Mouse (Mus musculus): ENCODE results near the gene Ces1a. TPM values are rescaled to one million over a fixed set of nuclear protein-coding genes. Genes with fewer than 3 reads are reported as not detected.

Ces1a gene
- polyA plus RNA-seq, 1 experiment = 0.01 TPM

GRCm38 (mm10) chr8:93075251-93075650 lies 27.3 kb upstream of the Ces1a start:
- no peak overlapping the region for H3ac ChIP-seq (ENCODE audit: control insufficient read depth, insufficient read length, low read depth)
- H3K27me3 ChIP-seq (ENCODE audit: control insufficient read depth, insufficient read depth, insufficient read length) = no peaks in the 10 kb centered on the region
- H3K79me3 ChIP-seq (ENCODE audit: low read depth) = no peaks in the 10 kb centered on the region
- no peak overlapping the region for H3K4me3 ChIP-seq (ENCODE audit: insufficient read depth, poor library complexity, severe bottlenecking)
- TF ChIP-seq MAX (IDR thresholded peaks at IDR 0.05) (no peak), MYOD1 (IDR thresholded peaks at IDR 0.05; ENCODE audit: control insufficient read depth, insufficient read length, low read depth) (no peak), FOSL1 (IDR thresholded peaks at IDR 0.05; ENCODE audit: insufficient read depth, low read length, poor library complexity, severe bottlenecking) (no peak), USF1 (IDR thresholded peaks at IDR 0.05; ENCODE audit: low read depth) (no peak), MYOG (IDR thresholded peaks at IDR 0.05; ENCODE audit: control insufficient read depth, extremely low read depth, insufficient read length) (no peak)
- H3K79me2 ChIP-seq (ENCODE audit: control insufficient read depth, insufficient read depth) = no peaks in the 10 kb centered on the region
- no peaks in the 10 kb centered on the region for H3K36me3 ChIP-seq (ENCODE audit: control insufficient read depth, insufficient read depth)

- TF ChIP-seq CTCF (IDR thresholded peaks at IDR 0.05; ENCODE audit: control insufficient read depth, insufficient read depth, insufficient read length) (no peak), CEBPB (IDR thresholded peaks at IDR 0.05; ENCODE audit: low read depth) (no peak), MYOG (IDR thresholded peaks at IDR 0.05; ENCODE audit: control insufficient read depth, extremely low read depth, insufficient read length) (no peak), USF1 (IDR thresholded peaks at IDR 0.05; ENCODE audit: low read depth) (no peak), MAX (IDR thresholded peaks at IDR 0.05) (no peak), MYOD1 (IDR thresholded peaks at IDR 0.05; ENCODE audit: control insufficient read depth, insufficient read length, low read depth) (no peak), FOSL1 (IDR thresholded peaks at IDR 0.05; ENCODE audit: insufficient read depth, low read length, poor library complexity, severe bottlenecking) (no peak)
- no peaks in the 10 kb centered on the region for H3K79me2 ChIP-seq (ENCODE audit: control insufficient read depth, insufficient read depth)
Observed at GRCm38 (mm10) chr8:93063416-93064117, 15.6 kb upstream of the Ces1a start.

GRCm38 (mm10) chr8:93059185-93059584 lies 11.2 kb upstream of the Ces1a start:
- H3K79me3 ChIP-seq (ENCODE audit: low read depth) = no peaks in the 10 kb centered on the region
- H3K36me3 ChIP-seq (ENCODE audit: control insufficient read depth, insufficient read depth) = no peaks in the 10 kb centered on the region
- H3ac ChIP-seq (ENCODE audit: control insufficient read depth, insufficient read length, low read depth) = no peak overlapping the region
- no peak overlapping the region for H3K4me3 ChIP-seq (ENCODE audit: insufficient read depth, poor library complexity, severe bottlenecking)
- TF ChIP-seq CEBPB (IDR thresholded peaks at IDR 0.05; ENCODE audit: low read depth) (no peak), MAX (IDR thresholded peaks at IDR 0.05) (no peak), MYOG (IDR thresholded peaks at IDR 0.05; ENCODE audit: control insufficient read depth, extremely low read depth, insufficient read length) (no peak), USF1 (IDR thresholded peaks at IDR 0.05; ENCODE audit: low read depth) (no peak), CTCF (IDR thresholded peaks at IDR 0.05; ENCODE audit: control insufficient read depth, insufficient read depth, insufficient read length) (no peak), MYOD1 (IDR thresholded peaks at IDR 0.05; ENCODE audit: control insufficient read depth, insufficient read length, low read depth) (no peak), FOSL1 (IDR thresholded peaks at IDR 0.05; ENCODE audit: insufficient read depth, low read length, poor library complexity, severe bottlenecking) (no peak)
- no peaks in the 10 kb centered on the region for H3K79me2 ChIP-seq (ENCODE audit: control insufficient read depth, insufficient read depth)
- H3K27me3 ChIP-seq (ENCODE audit: control insufficient read depth, insufficient read depth, insufficient read length) = no peaks in the 10 kb centered on the region

More at GRCm38 (mm10) chr8:93063416-93064117, 15.6 kb upstream of the Ces1a start:
- Histone ChIP-seq H3ac (ENCODE audit: control insufficient read depth, insufficient read length, low read depth) (no peak overlapping the region), H3K27me3 (ENCODE audit: control insufficient read depth, insufficient read depth, insufficient read length) (no peaks in the 10 kb centered on the region), H3K79me3 (ENCODE audit: low read depth) (no peaks in the 10 kb centered on the region), H3K4me3 (ENCODE audit: insufficient read depth, poor library complexity, severe bottlenecking) (no peak overlapping the region), H3K36me3 (ENCODE audit: control insufficient read depth, insufficient read depth) (no peaks in the 10 kb centered on the region)

- no peak for TF ChIP-seq USF1 (IDR thresholded peaks at IDR 0.05; ENCODE audit: low read depth)
- TF ChIP-seq CEBPB (IDR thresholded peaks at IDR 0.05; ENCODE audit: low read depth) = no peak
- no peak for TF ChIP-seq FOSL1 (IDR thresholded peaks at IDR 0.05; ENCODE audit: insufficient read depth, low read length, poor library complexity, severe bottlenecking)
- no peak for TF ChIP-seq MYOD1 (IDR thresholded peaks at IDR 0.05; ENCODE audit: control insufficient read depth, insufficient read length, low read depth)
- no peak for TF ChIP-seq MYOG (IDR thresholded peaks at IDR 0.05; ENCODE audit: control insufficient read depth, extremely low read depth, insufficient read length)
- TF ChIP-seq MAX (IDR thresholded peaks at IDR 0.05) = no peak
- no peak for TF ChIP-seq CTCF (IDR thresholded peaks at IDR 0.05; ENCODE audit: control insufficient read depth, insufficient read depth, insufficient read length)
- no peak overlapping the region for H3ac ChIP-seq (ENCODE audit: control insufficient read depth, insufficient read length, low read depth)
- no peaks in the 10 kb centered on the region for H3K27me3 ChIP-seq (ENCODE audit: control insufficient read depth, insufficient read depth, insufficient read length)
- H3K4me3 ChIP-seq (ENCODE audit: insufficient read depth, poor library complexity, severe bottlenecking) = no peak overlapping the region
- H3K79me3 ChIP-seq (ENCODE audit: low read depth) = no peaks in the 10 kb centered on the region
- no peaks in the 10 kb centered on the region for H3K79me2 ChIP-seq (ENCODE audit: control insufficient read depth, insufficient read depth)
- no peaks in the 10 kb centered on the region for H3K36me3 ChIP-seq (ENCODE audit: control insufficient read depth, insufficient read depth)
Observed at GRCm38 (mm10) chr8:93055238-93055637, 7.2 kb upstream of the Ces1a start.

- no peaks in the 10 kb centered on the region for H3K79me3 ChIP-seq (ENCODE audit: low read depth)
- H3K36me3 ChIP-seq (ENCODE audit: control insufficient read depth, insufficient read depth) = no peaks in the 10 kb centered on the region
- H3K27me3 ChIP-seq (ENCODE audit: control insufficient read depth, insufficient read depth, insufficient read length) = no peaks in the 10 kb centered on the region
- no peaks in the 10 kb centered on the region for H3K79me2 ChIP-seq (ENCODE audit: control insufficient read depth, insufficient read depth)
- no peak overlapping the region for H3ac ChIP-seq (ENCODE audit: control insufficient read depth, insufficient read length, low read depth)
- TF ChIP-seq MYOD1 (IDR thresholded peaks at IDR 0.05; ENCODE audit: control insufficient read depth, insufficient read length, low read depth) = no peak
- no peak for TF ChIP-seq FOSL1 (IDR thresholded peaks at IDR 0.05; ENCODE audit: insufficient read depth, low read length, poor library complexity, severe bottlenecking)
- TF ChIP-seq MYOG (IDR thresholded peaks at IDR 0.05; ENCODE audit: control insufficient read depth, extremely low read depth, insufficient read length) = no peak
- no peak for TF ChIP-seq USF1 (IDR thresholded peaks at IDR 0.05; ENCODE audit: low read depth)
- no peak for TF ChIP-seq MAX (IDR thresholded peaks at IDR 0.05)
- TF ChIP-seq CEBPB (IDR thresholded peaks at IDR 0.05; ENCODE audit: low read depth) = no peak
- TF ChIP-seq CTCF (IDR thresholded peaks at IDR 0.05; ENCODE audit: control insufficient read depth, insufficient read depth, insufficient read length) = no peak
- no peak overlapping the region for H3K4me3 ChIP-seq (ENCODE audit: insufficient read depth, poor library complexity, severe bottlenecking)
Observed at GRCm38 (mm10) chr8:93048510-93049416, 771 bp upstream of the Ces1a start.
